ENCODE assay signal across 8 mouse cellular contexts in genomic region chr7:25433007-25433541, GRCm38 (mm10). TPM values are rescaled to one million over a fixed set of nuclear protein-coding genes. Genes with fewer than 3 reads are reported as not detected.
DNase-seq lines count a peak whose midpoint lies in the region; ATAC-seq and TF ChIP-seq lines count a peak whose summit lies in the region.

No protein-coding gene starts in this region.

- H3K4me2 ChIP-seq in forebrain, embryonic 12.5 days = no peak overlapping the region
- no peak overlapping the region for H3K4me2 ChIP-seq in forebrain, embryonic 16.5 days (ENCODE audit: low read length)
- H3K4me2 ChIP-seq in heart, embryonic 16.5 days (ENCODE audit: low read depth, low read length) = no peak overlapping the region

- H3K9ac ChIP-seq in forebrain, embryonic 12.5 days = no peak overlapping the region
- H3K9ac ChIP-seq in forebrain, embryonic 16.5 days (replicated peaks; ENCODE audit: low read depth, low read length) = no peak overlapping the region
- H3K9ac ChIP-seq in ES-Bruce4 (ENCODE audit: low read depth, poor library complexity, severe bottlenecking) = no peak overlapping the region
- H3K9ac ChIP-seq in heart, embryonic 16.5 days (ENCODE audit: low read length) = no peak overlapping the region

- DNase-seq in lung, postnatal 36 days = peak; percentile 70
- DNase-seq in cerebellum, adult 9-10 months = no peak
- no peak for DNase-seq in right cerebral cortex, postnatal 25 days
- no peak for DNase-seq in right cerebral cortex, postnatal 14 days

- H3K9me3 ChIP-seq in forebrain, embryonic 12.5 days = no peaks in the 10 kb centered on the region
- no peaks in the 10 kb centered on the region for H3K9me3 ChIP-seq in forebrain, embryonic 16.5 days (ENCODE audit: control insufficient read depth, low read length)
- no peaks in the 10 kb centered on the region for H3K9me3 ChIP-seq in ES-Bruce4 (replicated peaks; ENCODE audit: control insufficient read depth, insufficient read depth, low read length, poor library complexity, severe bottlenecking)
- no peaks in the 10 kb centered on the region for H3K9me3 ChIP-seq in heart, embryonic 16.5 days (replicated peaks; ENCODE audit: control insufficient read depth, low read length)

- peak overlapping the region; percentile 31; the same call in 1 of the 2 replicates for H3K27ac ChIP-seq in forebrain, embryonic 12.5 days
- H3K27ac ChIP-seq in forebrain, embryonic 16.5 days (ENCODE audit: low read length) = no peak overlapping the region
- peak overlapping the region; percentile 99 for H3K27ac ChIP-seq in ES-Bruce4 (ENCODE audit: insufficient read depth, low read length)
- peak overlapping the region; percentile 40 for H3K27ac ChIP-seq in heart, embryonic 16.5 days (ENCODE audit: low read length)

- H3K27me3 ChIP-seq in forebrain, embryonic 12.5 days = no peaks in the 10 kb centered on the region
- H3K27me3 ChIP-seq in forebrain, embryonic 16.5 days (replicated peaks; ENCODE audit: control insufficient read depth, insufficient read depth, low read length) = no peaks in the 10 kb centered on the region
- no peaks in the 10 kb centered on the region for H3K27me3 ChIP-seq in ES-Bruce4 (ENCODE audit: control insufficient read depth, insufficient read depth, low read length, poor library complexity, severe bottlenecking)
- no peaks in the 10 kb centered on the region for H3K27me3 ChIP-seq in heart, embryonic 16.5 days (ENCODE audit: control insufficient read depth, insufficient read depth, low read length)

- 19% methylated on average over 5 of the region's 5 CpGs for WGBS in forebrain, embryonic 12.5 days
- 7% methylated on average over 5 of the region's 5 CpGs for WGBS in forebrain, embryonic 16.5 days
- 27% methylated on average over 5 of the region's 5 CpGs for WGBS in heart, embryonic 16.5 days

- peaks cover 11% of the 10 kb centered on the region for H3K4me1 ChIP-seq in forebrain, embryonic 12.5 days
- peaks cover 6% of the 10 kb centered on the region; the same call in 1 of the 2 replicates for H3K4me1 ChIP-seq in forebrain, embryonic 16.5 days (replicated peaks; ENCODE audit: control insufficient read depth, insufficient read depth, low read length)
- peaks cover 10% of the 10 kb centered on the region for H3K4me1 ChIP-seq in ES-Bruce4 (ENCODE audit: control insufficient read depth, insufficient read depth, low read length)
- no peaks in the 10 kb centered on the region for H3K4me1 ChIP-seq in heart, embryonic 16.5 days (ENCODE audit: control insufficient read depth, insufficient read depth, low read length)

- no peak overlapping the region for H3K4me3 ChIP-seq in forebrain, embryonic 12.5 days (replicated peaks)
- no peak overlapping the region for H3K4me3 ChIP-seq in forebrain, embryonic 16.5 days (replicated peaks; ENCODE audit: low read length)
- H3K4me3 ChIP-seq in ES-Bruce4 (ENCODE audit: low read depth, low read length) = no peak overlapping the region
- no peak overlapping the region for H3K4me3 ChIP-seq in heart, embryonic 16.5 days (ENCODE audit: low read length)

- no peak for ATAC-seq in forebrain, embryonic 12.5 days (ENCODE audit: low FRiP score)
- ATAC-seq in forebrain, embryonic 16.5 days = no peak
- ATAC-seq in heart, embryonic 16.5 days (replicated peaks; ENCODE audit: extremely low read depth, insufficient read depth, low FRiP score) = peak; percentile 28; the same call in 1 of the 2 replicates

- TF ChIP-seq POLR2A in ES-Bruce4 (IDR thresholded peaks at IDR 0.05; ENCODE audit: insufficient read depth, low read length) = no peak

- H3K36me3 ChIP-seq in forebrain, embryonic 12.5 days (replicated peaks) = no peaks in the 10 kb centered on the region
- H3K36me3 ChIP-seq in forebrain, embryonic 16.5 days (ENCODE audit: control insufficient read depth, insufficient read depth) = no peaks in the 10 kb centered on the region
- H3K36me3 ChIP-seq in ES-Bruce4 (ENCODE audit: control insufficient read depth, insufficient read depth, low read length, poor library complexity, severe bottlenecking) = no peaks in the 10 kb centered on the region
- H3K36me3 ChIP-seq in heart, embryonic 16.5 days (ENCODE audit: control insufficient read depth, insufficient read depth) = no peaks in the 10 kb centered on the region

- no peak for TF ChIP-seq CTCF in ES-Bruce4 (IDR thresholded peaks at IDR 0.05; ENCODE audit: low read depth, low read length)

- TF ChIP-seq EP300 in ES-Bruce4 (IDR thresholded peaks at IDR 0.05; ENCODE audit: insufficient read depth, low read depth, low read length) = peak; percentile 95

RNA-seq across cellular contexts. Expression of gene Cxcl17, which starts 20.4 kb away (rescaled TPM):
- polyA plus RNA-seq in forebrain, embryonic 12.5 days (2016; fragmentation: Nextera tagmentation; extraction: Ambion mirVana) = 0.27 and 0.52 TPM in 2 replicates
- 0.34 and 0.96 TPM in 2 replicates for polyA plus RNA-seq in forebrain, embryonic 16.5 days (2015; fragmentation: Nextera tagmentation; extraction: Ambion mirVana)
- not detected in 2 replicates for polyA plus RNA-seq in ES-Bruce4 (2011; ENCODE audit: insufficient read depth, insufficient read length, low read depth, missing spikeins)
- polyA plus RNA-seq in heart, embryonic 16.5 days (2015; fragmentation: Nextera tagmentation; extraction: Ambion mirVana) = 0.38 and 0.41 TPM in 2 replicates

RNA-seq across cellular contexts. Expression of gene Lipe, which starts 34.6 kb away (rescaled TPM):
- polyA plus RNA-seq in forebrain, embryonic 12.5 days (2016; fragmentation: Nextera tagmentation; extraction: Ambion mirVana) = 7.6 and 8.8 TPM in 2 replicates
- polyA plus RNA-seq in forebrain, embryonic 16.5 days (2015; fragmentation: Nextera tagmentation; extraction: Ambion mirVana) = 17.7 and 18.5 TPM in 2 replicates
- 18.0 and 18.9 TPM in 2 replicates for polyA plus RNA-seq in ES-Bruce4 (2011; ENCODE audit: insufficient read depth, insufficient read length, low read depth, missing spikeins)
- 8.3 and 8.6 TPM in 2 replicates for polyA plus RNA-seq in heart, embryonic 16.5 days (2015; fragmentation: Nextera tagmentation; extraction: Ambion mirVana)

RNA-seq across cellular contexts. Expression of gene Ceacam1, which starts 44.3 kb away (rescaled TPM):
- 0.23 and 0.51 TPM in 2 replicates for polyA plus RNA-seq in forebrain, embryonic 12.5 days (2016; fragmentation: Nextera tagmentation; extraction: Ambion mirVana)
- 0.96 and 1.1 TPM in 2 replicates for polyA plus RNA-seq in forebrain, embryonic 16.5 days (2015; fragmentation: Nextera tagmentation; extraction: Ambion mirVana)
- polyA plus RNA-seq in ES-Bruce4 (2011; ENCODE audit: insufficient read depth, insufficient read length, low read depth, missing spikeins) = 1.1 and 1.5 TPM in 2 replicates
- polyA plus RNA-seq in heart, embryonic 16.5 days (2015; fragmentation: Nextera tagmentation; extraction: Ambion mirVana) = 3.8 and 4.8 TPM in 2 replicates
